ENCODE assay signal across 9 mouse cellular contexts in the genomic region with DNA sequence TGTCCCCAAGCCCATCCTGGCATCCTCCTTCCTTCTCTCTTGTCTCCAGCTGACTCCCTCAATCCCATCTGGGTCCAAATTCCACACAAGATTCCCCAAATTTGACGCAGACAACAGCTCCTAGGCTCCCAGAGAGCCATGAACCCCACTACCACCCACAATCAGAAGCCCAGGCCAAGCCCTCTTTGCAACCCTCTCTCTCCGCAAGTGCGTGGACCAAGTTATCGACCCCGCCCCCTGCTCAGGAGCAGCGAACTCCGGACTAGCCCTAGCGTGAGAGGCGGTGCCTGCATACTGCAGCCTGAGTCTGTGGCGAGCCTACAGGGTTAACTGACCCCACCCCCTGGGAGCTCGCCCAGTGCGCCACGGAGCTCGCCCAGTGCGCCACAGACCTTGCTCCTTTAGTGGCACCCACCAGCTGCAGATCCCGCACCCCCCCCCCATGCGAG. TPM values are rescaled to one million over a fixed set of nuclear protein-coding genes. Genes with fewer than 3 reads are reported as not detected.
A peak's percentile ranks its signal among the peaks of the same experiment; 100 is the strongest.
DNase-seq lines count a peak whose midpoint lies in the region; ATAC-seq lines count a peak whose summit lies in the region.
"Had no signal": no experiment of that assay in that cellular context is flagged by ENCODE, and none has a peak within 500 bp of the region (broad histone marks: within the 10 kb centered on the region; RNA-seq: fewer than 3 reads in every experiment).

No protein-coding gene starts in this region.

- H3K4me2 ChIP-seq in heart, embryonic 14.5 days (ENCODE audit: low read length) = peak overlapping the region; percentile 64
- H3K4me2 ChIP-seq in forebrain, embryonic 12.5 days = peak overlapping the region; percentile 88
- H3K4me2 ChIP-seq in liver, embryonic 13.5 days = peak overlapping the region; percentile 50; the same call in 1 of the 2 replicates

- WGBS in heart, embryonic 14.5 days = 2% methylated on average over 17 of the region's 17 CpGs
- WGBS in forebrain, embryonic 12.5 days = 2% methylated on average over 17 of the region's 17 CpGs
- WGBS in liver, embryonic 13.5 days (ENCODE audit: insufficient replicate concordance) = 4% methylated on average over 17 of the region's 17 CpGs

- H3K4me3 ChIP-seq in heart, embryonic 14.5 days (ENCODE audit: control insufficient read depth in 1 of 2, insufficient read depth in 1 of 2, low read depth in 1 of 2, low read length in 2 of 2) = peak overlapping the region; percentile 23 to 31
- peak overlapping the region; percentile 47 for H3K4me3 ChIP-seq in forebrain, embryonic 12.5 days (replicated peaks)
- H3K4me3 ChIP-seq in liver, embryonic 13.5 days (replicated peaks) = no peak overlapping the region

- no peak overlapping the region for H3K27ac ChIP-seq in heart, embryonic 14.5 days (replicated peaks in 1 of 2; ENCODE audit: control insufficient read depth in 1 of 2, insufficient read depth in 1 of 2, low read depth in 2 of 2, low read length in 2 of 2)
- H3K27ac ChIP-seq in forebrain, embryonic 12.5 days = no peak overlapping the region
- H3K27ac ChIP-seq in liver, embryonic 13.5 days = no peak overlapping the region

- ATAC-seq in heart, embryonic 14.5 days (ENCODE audit: insufficient number of reproducible peaks, insufficient read depth, low FRiP score, low read depth) = no peak
- peak; percentile 6; the same call in 1 of the 2 replicates for ATAC-seq in forebrain, embryonic 12.5 days (ENCODE audit: low FRiP score)
- peak; percentile 29; the same call in 1 of the 2 replicates for ATAC-seq in liver, embryonic 13.5 days (ENCODE audit: low read depth)
- no peak for ATAC-seq in frontal cortex, adult (ENCODE audit: low TSS enrichment)
- no peak for ATAC-seq in erythroblast, adult 5-6 weeks (replicated peaks; ENCODE audit: low FRiP score, poor library complexity, severe bottlenecking)

- peaks cover 76% of the 10 kb centered on the region for H3K27me3 ChIP-seq in heart, embryonic 14.5 days (ENCODE audit: control insufficient read depth, insufficient read depth, low read length)
- peaks cover 69% of the 10 kb centered on the region for H3K27me3 ChIP-seq in forebrain, embryonic 12.5 days
- H3K27me3 ChIP-seq in liver, embryonic 13.5 days = peaks cover 66% of the 10 kb centered on the region

- H3K9me3 ChIP-seq in heart, embryonic 14.5 days (ENCODE audit: control insufficient read depth, low read length) = no peaks in the 10 kb centered on the region
- H3K9me3 ChIP-seq in forebrain, embryonic 12.5 days = no peaks in the 10 kb centered on the region
- no peaks in the 10 kb centered on the region for H3K9me3 ChIP-seq in liver, embryonic 13.5 days (replicated peaks)

- H3K9ac ChIP-seq in heart, embryonic 14.5 days (ENCODE audit: low read length) = no peak overlapping the region
- H3K9ac ChIP-seq in forebrain, embryonic 12.5 days = no peak overlapping the region
- no peak overlapping the region for H3K9ac ChIP-seq in liver, embryonic 13.5 days

- intact Hi-C loops in heart, postnatal 10 days (cut with DNase I) = loop anchor here (1.0 kb wide), 2 partner anchors 983 to 1109 kb away; no protein-coding TSS in a partner anchor

- DNase-seq in heart, postnatal 10 days = no peak
- DNase-seq in brain, adult 2 months (ENCODE audit: low read depth, low spot score) = peak; percentile 42
- no peak for DNase-seq in liver, embryonic 13.5 days
- no peak for DNase-seq in layer of hippocampus, adult 11-12 months (ENCODE audit: low spot score)

- H3K4me1 ChIP-seq in heart, embryonic 14.5 days (ENCODE audit: control insufficient read depth in 2 of 2, insufficient read depth in 2 of 2, low read length in 2 of 2) = peaks cover 4 to 13% of the 10 kb centered on the region in 2 experiments; a peak in 3 of 4 replicates
- peaks cover 34% of the 10 kb centered on the region for H3K4me1 ChIP-seq in forebrain, embryonic 12.5 days
- H3K4me1 ChIP-seq in liver, embryonic 13.5 days (replicated peaks) = no peaks in the 10 kb centered on the region

- no peaks in the 10 kb centered on the region for H3K36me3 ChIP-seq in heart, embryonic 14.5 days (ENCODE audit: control insufficient read depth, insufficient read depth, low read length)
- no peaks in the 10 kb centered on the region for H3K36me3 ChIP-seq in forebrain, embryonic 12.5 days (replicated peaks)
- no peaks in the 10 kb centered on the region for H3K36me3 ChIP-seq in liver, embryonic 13.5 days

RNA-seq across cellular contexts. Expression of a gene that starts 2.6 kb away (rescaled TPM):
- polyA plus RNA-seq in heart, embryonic 14.5 days (2014; fragmentation: Nextera tagmentation; extraction: Ambion mirVana) = 0.26 and 0.35 TPM in 2 replicates
- under 1 TPM; 0.12 to 0.17 TPM for total RNA-seq in heart, postnatal 10 days (2021)
- polyA plus RNA-seq in forebrain, embryonic 12.5 days (2016; fragmentation: Nextera tagmentation; extraction: Ambion mirVana) = 1.0 and 2.4 TPM in 2 replicates
- polyA plus RNA-seq in liver, embryonic 13.5 days (2015; fragmentation: Nextera tagmentation; extraction: Ambion mirVana) = 0.01 TPM in 2 replicates
- not detected in 2 replicates for total RNA-seq in erythroblast, adult 5-6 weeks (2015; ENCODE audit: low replicate concordance)
- total RNA-seq in erythroblast, adult 5-6 weeks (2017; ENCODE audit: low replicate concordance) = under 0.01 TPM in 1 of 2 replicates, not detected in the other
- total RNA-seq: hematopoietic stem cell, adult 5-6 weeks had no signal

Comparison
In these comparisons a context has a peak if more than half of its experiments do, and no peak if none do; other contexts are left out.
1. ATAC-seq: peak in forebrain, embryonic 12.5 days (single experiment) and liver, embryonic 13.5 days (single experiment); none in heart, embryonic 14.5 days (single experiment), frontal cortex, adult (single experiment) and erythroblast, adult 5-6 weeks (single experiment).
2. Peak in every context shown above with its lines, with median percentiles within 50 percentile points of each other: H3K4me2 ChIP-seq.